Mouse (Mus musculus) megakaryocyte-erythroid progenitor cell, adult 5-6 weeks (primary cell): ENCODE results near the gene Plekha3. TPM values are rescaled to one million over a fixed set of nuclear protein-coding genes. Genes with fewer than 3 reads are reported as not detected.
A peak's percentile ranks its signal among the peaks of the same experiment; 100 is the strongest.

Source experiments
- ATAC-seq: replicated peaks from 2 replicates; pipeline ENCODE4 v1.8.0; 2016; ENCODE audit warnings: mild to moderate bottlenecking, inconsistent platforms; ENCODE audit not compliant: severe bottlenecking, poor library complexity, low FRiP score, low TSS enrichment
- total RNA-seq, 2 experiments: library from RNA; stranded (forward) in 1 of 2; stranded (reverse) in 1 of 2; fragments of 200-1000, 215-1000 nt in 1 of 2; fragments of >200 nt in 1 of 2; fragmentation: Nextera tagmentation in 1 of 2; gene quantifications; 2 replicates each; pipeline ENCODE4 v1.2.3; 2014 to 2017

Gene Plekha3
- total RNA-seq, 2 experiments from 2014 or later: 20.4 to 23.7 TPM

- ATAC-seq: no peak
These were observed 370 bp downstream of the Plekha3 start for GRCm38 (mm10) chr2:76675451-76675850.

- ATAC-seq: no peak
These were observed 868 bp downstream of the Plekha3 start for GRCm38 (mm10) chr2:76675949-76676348.

- ATAC-seq: no peak
These were observed 1.5 kb downstream of the Plekha3 start for GRCm38 (mm10) chr2:76676401-76677226.

- ATAC-seq: no peak
These were observed 7.2 kb downstream of the Plekha3 start for GRCm38 (mm10) chr2:76682301-76682700.

- peak; percentile 39 for ATAC-seq
These were observed 11.9 kb downstream of the Plekha3 start for GRCm38 (mm10) chr2:76686986-76687385.

GRCm38 (mm10) chr2:76687608-76688007 is 12.5 kb downstream of the Plekha3 start:
- ATAC-seq: 0 out of 2 replicates have a peak, but pooled peaks have one; percentile 14

GRCm38 (mm10) chr2:76688162-76688561 is 13.1 kb downstream of the Plekha3 start:
- ATAC-seq: peak; percentile 91

- ATAC-seq: no peak
These were observed 15.5 kb downstream of the Plekha3 start for GRCm38 (mm10) chr2:76690436-76691204.

GRCm38 (mm10) chr2:76693765-76694164 is 18.7 kb downstream of the Plekha3 start:
- ATAC-seq: no peak

GRCm38 (mm10) chr2:76695290-76695689 is 20.2 kb downstream of the Plekha3 start:
- ATAC-seq: no peak

GRCm38 (mm10) chr2:76702188-76702587 is 27.1 kb downstream of the Plekha3 start:
- no peak for ATAC-seq

GRCm38 (mm10) chr2:76702751-76703150 is 27.7 kb downstream of the Plekha3 start:
- ATAC-seq: no peak

- ATAC-seq: no peak
These were observed 30.6 kb downstream of the Plekha3 start for GRCm38 (mm10) chr2:76705655-76706054.

- ATAC-seq: no peak
These were observed 33.4 kb downstream of the Plekha3 start for GRCm38 (mm10) chr2:76708512-76708911.

- ATAC-seq: no peak
These were observed 39.9 kb downstream of the Plekha3 start for GRCm38 (mm10) chr2:76714984-76715383.

- ATAC-seq: no peak
These were observed 44.6 kb downstream of the Plekha3 start for GRCm38 (mm10) chr2:76719650-76720049.

Other genes with a start within 250 kb of the Plekha3 start
- gene Prkra, start 27.3 kb upstream of the Plekha3 start, total RNA-seq (2014; fragmentation: Nextera tagmentation): 27.0 and 31.1 TPM in 2 replicates
- 15.2 and 20.2 TPM in 2 replicates for gene Prkra, start 27.3 kb upstream of the Plekha3 start, total RNA-seq (2017)
- gene Pjvk, start 26.8 kb upstream of the Plekha3 start, total RNA-seq (2014; fragmentation: Nextera tagmentation): not detected in 2 replicates
- gene Pjvk, start 26.8 kb upstream of the Plekha3 start, total RNA-seq (2017): not detected in 2 replicates
- 6.6 and 6.7 TPM in 2 replicates for gene Fkbp7, start 2.2 kb upstream of the Plekha3 start, total RNA-seq (2014; fragmentation: Nextera tagmentation)
- gene Fkbp7, start 2.2 kb upstream of the Plekha3 start, total RNA-seq (2017): 8.6 and 13.0 TPM in 2 replicates